Mouse (Mus musculus): ENCODE results near the gene Sim2.

Sim2 gene

GRCm38 (mm10) chr16:94078318-94079074 is 6.2 kb upstream of the Sim2 start:
- ATAC-seq (ENCODE audit: insufficient number of reproducible peaks, low FRiP score, low TSS enrichment) = no peak

- ATAC-seq (ENCODE audit: insufficient number of reproducible peaks, low FRiP score, low TSS enrichment) = no peak
These were observed 5.5 kb upstream of the Sim2 start for GRCm38 (mm10) chr16:94079075-94079855.

DNA sequence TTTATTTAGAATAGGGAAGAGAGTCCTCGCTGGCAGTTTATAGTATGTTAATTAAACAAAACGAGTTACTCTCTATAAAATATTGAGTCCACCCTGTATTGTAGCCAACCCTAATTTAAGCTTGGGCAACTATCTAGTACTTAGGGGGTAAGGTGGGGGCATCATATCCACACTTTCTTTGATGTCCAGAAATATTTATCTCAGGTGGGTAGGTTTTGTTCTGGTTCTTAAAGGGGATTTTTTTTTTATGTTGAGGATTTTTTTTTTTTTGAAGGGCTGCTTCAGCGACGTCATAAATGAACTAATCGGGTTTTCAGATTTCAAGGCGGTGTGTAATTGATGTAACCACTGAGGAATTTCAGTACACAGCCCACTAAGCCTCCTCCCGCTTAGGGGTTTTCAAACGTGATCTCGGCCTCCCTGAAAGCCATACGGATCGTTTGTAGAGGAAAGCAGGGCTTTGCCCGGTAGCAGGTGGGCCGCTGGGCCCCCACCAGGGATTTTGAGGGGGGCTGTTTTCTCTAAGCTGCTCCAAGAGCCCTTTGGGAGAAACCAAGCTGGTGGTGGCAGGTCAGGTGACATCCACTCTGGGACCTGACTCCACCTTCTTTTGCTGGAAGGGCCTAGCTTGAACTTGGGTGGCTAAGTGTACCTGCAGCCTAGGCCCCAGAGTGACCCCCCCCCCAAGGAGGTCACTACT is 4.7 kb upstream of the Sim2 start:
- no peak for ATAC-seq (ENCODE audit: insufficient number of reproducible peaks, low FRiP score, low TSS enrichment)

DNA sequence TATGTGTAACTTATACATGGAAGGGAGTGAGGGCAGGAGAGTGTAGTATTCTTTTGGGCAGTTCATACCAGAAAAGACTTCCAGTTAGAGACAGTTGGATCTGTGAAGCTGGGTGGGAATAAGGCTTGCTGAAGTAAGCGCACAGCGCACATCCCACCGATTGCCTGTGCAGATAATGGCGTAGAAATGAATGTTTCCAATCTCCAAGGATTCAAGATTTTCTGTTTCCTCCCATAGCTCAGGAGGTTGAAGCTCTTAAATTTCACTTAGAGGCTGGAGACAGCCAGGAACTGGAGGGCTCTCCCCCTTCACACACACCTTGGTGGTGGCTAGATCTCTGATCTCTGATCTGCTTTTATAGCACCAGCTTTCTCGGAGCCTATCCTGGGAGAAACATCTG is 3.1 kb upstream of the Sim2 start:
- no peak for ATAC-seq (ENCODE audit: insufficient number of reproducible peaks, low FRiP score, low TSS enrichment)

DNA sequence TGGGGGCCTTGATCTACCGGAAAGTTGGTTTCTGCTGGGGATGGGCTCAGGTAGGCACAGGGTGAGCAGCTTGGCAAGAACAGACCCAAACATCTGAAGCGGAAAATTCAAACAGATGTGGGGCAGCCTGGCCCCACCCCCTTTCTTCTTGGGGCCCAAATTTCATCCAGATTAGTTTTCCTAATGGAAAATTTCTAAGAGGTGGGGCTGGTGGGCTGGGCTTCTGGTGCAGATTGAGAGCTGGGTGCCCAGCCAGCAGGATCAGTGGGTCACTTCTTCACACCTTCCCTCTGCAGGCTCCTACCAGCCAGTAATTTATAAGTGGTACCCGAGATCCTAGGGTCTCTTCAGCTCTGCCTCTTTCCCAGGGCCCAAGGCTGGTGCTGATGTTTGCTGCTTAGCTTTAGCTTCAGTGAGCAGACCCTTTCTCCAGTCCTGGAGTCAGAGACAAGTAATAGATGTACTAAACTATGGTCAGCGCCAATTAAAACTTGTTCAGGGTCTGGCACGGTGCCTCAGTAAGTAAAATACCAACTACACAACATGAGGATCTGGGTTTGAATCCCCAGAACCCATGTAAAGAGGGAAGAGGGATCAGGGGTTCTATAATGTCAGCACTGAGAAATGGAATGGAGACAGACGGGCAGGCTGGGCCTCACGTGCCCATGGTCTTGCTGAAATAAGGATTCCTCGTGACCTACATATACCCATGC is 2.6 kb upstream of the Sim2 start:
- ATAC-seq (ENCODE audit: insufficient number of reproducible peaks, low FRiP score, low TSS enrichment) = no peak

DNA sequence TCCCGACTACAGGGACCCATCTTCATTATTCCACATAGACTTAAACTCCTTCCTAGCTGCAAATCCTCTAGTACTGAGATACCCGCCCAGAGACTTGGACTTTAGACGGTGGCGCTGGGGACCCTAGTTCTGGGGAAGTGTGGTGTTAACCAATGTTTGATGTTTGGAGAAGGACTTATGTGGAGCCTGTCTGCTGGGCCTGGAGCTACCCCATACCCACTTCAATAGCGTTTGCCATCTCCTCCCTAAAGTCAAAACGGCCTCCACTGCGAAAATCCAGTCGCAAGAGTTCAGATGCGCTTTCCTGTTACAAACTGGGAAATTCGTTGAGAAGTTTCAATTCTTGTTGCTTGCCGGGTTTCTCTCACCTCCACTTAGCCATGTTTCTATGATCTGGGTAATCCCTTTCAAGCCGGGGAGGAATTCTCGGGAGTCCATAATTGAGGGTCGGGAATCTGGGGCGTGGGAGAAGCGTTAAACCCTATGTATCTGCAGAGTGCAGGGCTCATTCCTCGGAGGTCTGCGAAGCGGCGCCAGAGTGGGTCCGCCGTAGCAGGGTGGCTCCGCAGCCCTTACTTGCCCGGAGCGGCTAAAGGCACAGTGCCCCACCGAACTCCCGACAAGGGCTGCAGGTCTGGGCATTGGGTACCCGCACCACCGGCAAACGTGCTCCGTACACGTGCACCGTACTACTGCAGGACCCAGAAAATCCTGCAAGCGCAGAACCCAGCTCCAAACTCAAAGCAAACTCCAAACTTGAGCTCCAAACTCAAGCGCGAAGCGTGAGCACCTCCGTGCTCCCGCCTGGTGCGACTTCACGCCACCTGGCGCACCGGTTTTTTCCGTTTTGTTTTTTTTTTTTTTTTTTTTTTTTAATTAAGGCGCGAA is 1.5 kb upstream of the Sim2 start:
- no peak for ATAC-seq (ENCODE audit: insufficient number of reproducible peaks, low FRiP score, low TSS enrichment)

- ATAC-seq (ENCODE audit: insufficient number of reproducible peaks, low FRiP score, low TSS enrichment) = no peak
These were observed 744 bp upstream of the Sim2 start for GRCm38 (mm10) chr16:94083848-94084525.

- ATAC-seq (ENCODE audit: insufficient number of reproducible peaks, low FRiP score, low TSS enrichment) = no peak
These were observed 1.0 kb downstream of the Sim2 start for GRCm38 (mm10) chr16:94085603-94086285.

- ATAC-seq (ENCODE audit: insufficient number of reproducible peaks, low FRiP score, low TSS enrichment) = no peak
These were observed 2.2 kb downstream of the Sim2 start for GRCm38 (mm10) chr16:94086701-94087569.

GRCm38 (mm10) chr16:94087570-94088225 is 3.0 kb downstream of the Sim2 start:
- ATAC-seq (ENCODE audit: insufficient number of reproducible peaks, low FRiP score, low TSS enrichment) = no peak

DNA sequence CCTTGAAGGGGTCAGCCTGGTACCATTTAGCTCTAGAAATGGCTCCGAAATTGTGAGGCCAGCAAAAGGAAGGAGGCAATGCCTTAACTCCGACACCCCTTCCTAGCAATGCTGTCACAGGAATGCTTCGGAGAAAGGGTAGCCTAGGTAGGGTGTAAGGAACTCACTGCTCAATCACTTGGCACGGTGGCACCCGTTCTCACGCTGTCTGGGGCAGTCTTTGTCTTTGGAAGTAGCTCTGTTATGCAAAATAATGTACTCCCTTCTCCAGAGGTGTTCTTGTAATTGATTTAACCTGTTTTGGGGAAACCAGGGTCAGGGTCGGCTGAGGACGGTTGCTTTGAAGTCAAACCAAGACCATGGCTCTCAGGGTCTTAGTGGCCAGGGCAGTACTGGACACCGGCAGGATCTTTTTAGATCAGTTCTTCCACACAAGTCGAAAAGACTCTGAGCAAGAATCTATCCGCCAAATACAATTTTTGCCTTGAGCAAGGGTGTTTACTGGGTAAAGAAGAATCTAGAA is 3.6 kb downstream of the Sim2 start:
- no peak for ATAC-seq (ENCODE audit: insufficient number of reproducible peaks, low FRiP score, low TSS enrichment)

- no peak for ATAC-seq (ENCODE audit: insufficient number of reproducible peaks, low FRiP score, low TSS enrichment)
These were observed 4.3 kb downstream of the Sim2 start for GRCm38 (mm10) chr16:94088819-94089692.

GRCm38 (mm10) chr16:94092511-94093150 is 7.9 kb downstream of the Sim2 start:
- no peak for ATAC-seq (ENCODE audit: insufficient number of reproducible peaks, low FRiP score, low TSS enrichment)

GRCm38 (mm10) chr16:94093151-94093863 is 8.6 kb downstream of the Sim2 start:
- ATAC-seq (ENCODE audit: insufficient number of reproducible peaks, low FRiP score, low TSS enrichment) = no peak
